Mouse (Mus musculus) stomach, postnatal 0 days (tissue): ENCODE results near the gene Snx29. TPM values are rescaled to one million over a fixed set of nuclear protein-coding genes. Genes with fewer than 3 reads are reported as not detected.
A peak's percentile ranks its signal among the peaks of the same experiment; 100 is the strongest.
"Not testable (repeated sequence)": the region's sequence is repeated elsewhere in the genome, so short reads cannot be mapped to it uniquely, and the experiment has no call there.

ENCODE experiments used
- ATAC-seq: fragments of 200-750 bp; cut with Nextera tagmentation; 2 replicates; pipeline ENCODE4 v1.8.0; 2017; ENCODE audit not compliant: low FRiP score, low TSS enrichment
- DNase-seq: peaks from one replicate; pipeline ENCODE4 v3.0.0-alpha.2; 2016; ENCODE audit warnings: low spot score
- H3K27ac ChIP-seq: fragments of 300-500 bp; sonication (generic); replicated peaks from 2 replicates; pipeline ENCODE4 v1.5.1; 2014; ENCODE audit warnings: mild to moderate bottlenecking, control low read depth
- H3K27me3 ChIP-seq: fragments of 300-500 bp; sonication (generic); 2 replicates; pipeline ENCODE4 v1.6.1; 2014; ENCODE audit warnings: low read length; ENCODE audit not compliant: control insufficient read depth, insufficient read depth
- H3K36me3 ChIP-seq: fragments of 300-500 bp; sonication (generic); 2 replicates; pipeline ENCODE4 v1.6.1; 2014; ENCODE audit warnings: low read length, mixed read lengths; ENCODE audit not compliant: control insufficient read depth, insufficient read depth
- H3K4me1 ChIP-seq: fragments of 300-500 bp; sonication (generic); replicated peaks from 2 replicates; pipeline ENCODE4 v1.6.1; 2014; ENCODE audit warnings: antibody characterized with exemption; ENCODE audit not compliant: control insufficient read depth, insufficient read depth
- H3K4me2 ChIP-seq: fragments of 300-500 bp; sonication (generic); replicated peaks from 2 replicates; pipeline ENCODE4 v1.6.1; 2014; ENCODE audit warnings: low read depth, mild to moderate bottlenecking, control low read depth, moderate library complexity
- H3K4me3 ChIP-seq: fragments of 300-500 bp; sonication (generic); 2 replicates; pipeline ENCODE4 v1.5.1; 2014; ENCODE audit warnings: low read depth, low read length, control low read depth
- H3K9ac ChIP-seq: fragments of 300-500 bp; sonication (generic); 2 replicates; pipeline ENCODE4 v1.6.1; 2014; ENCODE audit warnings: mild to moderate bottlenecking, low read length, control low read depth, mixed read lengths
- H3K9me3 ChIP-seq: fragments of 300-500 bp; sonication (generic); 2 replicates; pipeline ENCODE4 v1.6.1; 2016; ENCODE audit warnings: low read length; ENCODE audit not compliant: control insufficient read depth
- CTCF ChIP-seq: IDR thresholded peaks from 2 replicates; pipeline ENCODE4 v1.5.1; 2016; ENCODE audit warnings: antibody characterized with exemption, low read depth, mild to moderate bottlenecking, moderate library complexity
- EP300 ChIP-seq: optimal IDR thresholded peaks from 2 replicates; pipeline ENCODE3; 2016; ENCODE audit warnings: antibody characterized with exemption
- WGBS: fragments of 180-500 bp; shearing (Covaris S2); extraction: QIAGEN DNeasy Blood & Tissue Kit; methylation state at CpG from one replicate; pipeline ENCODE4 v1.1.7; 2014; 5-methylcytosine and 5-hydroxymethylcytosine counted together
- polyA plus RNA-seq: library from polyadenylated mRNA; unstranded; fragments of >200 nt; fragmentation: Nextera tagmentation; extraction: Ambion mirVana; gene quantifications from 2 replicates; pipeline ENCODE4 v1.2.1, GENCODE M21; 2015

Gene Snx29
- polyA plus RNA-seq, 1 experiment from 2014 or later = 4.8 TPM

DNA sequence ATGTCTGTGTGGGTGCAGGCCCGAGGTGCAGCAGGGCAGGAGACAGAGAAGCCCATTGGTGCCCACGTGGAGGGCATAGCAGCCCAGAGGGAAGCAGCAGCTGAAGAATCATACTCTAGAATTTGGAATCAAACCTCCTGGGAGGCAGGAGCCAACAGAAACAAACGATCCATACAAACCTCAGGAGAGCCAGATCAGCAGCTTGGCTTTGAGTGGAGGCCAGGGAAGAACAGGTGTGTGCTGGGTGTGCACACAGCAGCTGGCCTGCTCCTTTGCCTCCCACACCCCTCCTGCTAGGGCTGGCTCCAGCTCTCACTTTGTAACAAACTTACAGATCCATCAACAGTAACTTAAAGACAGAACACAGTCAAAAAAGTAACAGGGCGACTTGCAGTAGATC is 245.4 kb downstream of the Snx29 start:
- Histone ChIP-seq H3K9ac (no peak overlapping the region), H3K36me3 (no peaks in the 10 kb centered on the region), H3K4me3 (no peak overlapping the region), H3K9me3 (no peaks in the 10 kb centered on the region), H3K4me1 (0 out of 2 replicates have a peak, but pooled peaks cover 3% of the 10 kb centered on the region), H3K27ac (no peak overlapping the region), H3K4me2 (no peak overlapping the region), H3K27me3 (no peaks in the 10 kb centered on the region)
- TF ChIP-seq CTCF (no peak), EP300 (no peak)
- whole genome bisulfite sequencing = 52% methylated on average over 4 of the region's 4 CpGs
- DNase-seq = peak; percentile 31
- 0 out of 2 replicates have a peak, but pooled peaks have one; percentile 49 for ATAC-seq

DNA sequence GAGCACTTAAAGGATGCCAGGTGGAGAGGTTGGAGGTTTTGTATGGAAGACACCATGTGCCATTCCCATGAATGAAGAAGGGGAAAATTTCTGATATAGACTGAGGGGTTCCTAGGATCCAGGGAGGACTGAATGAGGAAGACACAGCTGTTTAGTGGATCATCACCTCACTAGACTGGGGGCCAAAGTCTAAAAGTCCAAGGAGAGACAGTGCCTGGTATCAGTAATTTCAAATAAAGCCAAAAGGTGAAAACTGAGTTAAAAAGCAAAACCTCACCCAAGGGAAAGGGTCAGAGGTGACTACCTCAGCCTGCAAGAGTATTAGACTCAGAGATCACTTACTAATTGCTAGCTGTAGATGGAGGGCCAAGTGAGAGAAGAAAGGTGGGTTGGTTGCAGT is 245.9 kb downstream of the Snx29 start:
- Histone ChIP-seq H3K27me3 (no peaks in the 10 kb centered on the region), H3K9ac (no peak overlapping the region), H3K27ac (no peak overlapping the region), H3K36me3 (no peaks in the 10 kb centered on the region), H3K4me2 (no peak overlapping the region), H3K9me3 (no peaks in the 10 kb centered on the region), H3K4me1 (0 out of 2 replicates have a peak, but pooled peaks cover 3% of the 10 kb centered on the region), H3K4me3 (no peak overlapping the region)
- no peak for ATAC-seq
- no peak for DNase-seq
- no peak for TF ChIP-seq CTCF
- no peak for TF ChIP-seq EP300

DNA sequence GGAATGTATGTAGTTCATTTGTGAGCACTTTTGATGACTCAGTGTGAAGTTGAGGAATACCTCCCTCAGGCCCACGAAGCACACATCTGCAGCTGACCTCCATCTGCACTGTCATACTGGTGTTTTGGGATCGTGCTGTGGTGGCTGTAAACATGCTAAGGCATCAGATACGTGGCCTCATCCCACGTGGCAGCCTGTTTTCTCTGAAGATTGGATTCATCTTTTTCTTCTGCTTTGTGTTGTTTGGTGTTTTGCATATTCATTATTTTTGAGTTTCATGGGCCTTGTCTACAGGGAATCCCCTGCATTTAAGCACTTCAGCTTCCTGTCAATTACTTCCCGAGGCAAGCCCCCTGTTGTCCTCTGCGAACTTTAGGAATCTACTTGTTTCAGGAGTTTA is 246.4 kb downstream of the Snx29 start:
- Histone ChIP-seq H3K4me3 (no peak overlapping the region), H3K9me3 (no peaks in the 10 kb centered on the region), H3K9ac (no peak overlapping the region), H3K4me1 (0 out of 2 replicates have a peak, but pooled peaks cover 3% of the 10 kb centered on the region), H3K36me3 (no peaks in the 10 kb centered on the region), H3K4me2 (no peak overlapping the region), H3K27me3 (no peaks in the 10 kb centered on the region), H3K27ac (no peak overlapping the region)
- DNase-seq (no peak), ATAC-seq (no peak)
- 82% methylated on average over 6 of the region's 6 CpGs for WGBS
- TF ChIP-seq EP300 (no peak), CTCF (no peak)

DNA sequence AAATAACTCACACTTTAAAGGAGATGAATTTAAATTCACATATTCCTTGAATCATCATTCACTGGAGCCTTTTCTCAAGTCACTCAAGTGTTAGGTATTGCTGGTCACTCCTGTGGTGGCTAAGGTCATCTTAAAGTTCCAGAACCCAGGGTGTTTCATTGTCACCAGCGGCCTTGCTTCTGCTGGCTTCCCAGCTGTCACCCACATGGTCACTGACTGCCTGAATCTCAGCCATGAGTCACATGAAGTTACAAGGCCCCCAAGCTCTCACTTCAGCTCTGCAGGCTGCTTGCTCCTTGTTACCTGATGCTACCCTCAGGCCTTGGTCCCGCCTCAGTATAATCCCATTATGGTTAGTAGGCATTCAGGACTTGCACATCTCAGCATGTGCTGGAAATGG is 247.4 kb downstream of the Snx29 start:
- H3K4me1 ChIP-seq = 0 out of 2 replicates have a peak, but pooled peaks cover 3% of the 10 kb centered on the region
- no peak overlapping the region for H3K27ac ChIP-seq
- WGBS = 82% methylated on average over 2 of the region's 2 CpGs
- no peak for ATAC-seq
- no peak for TF ChIP-seq CTCF
- no peak for TF ChIP-seq EP300
- no peak for DNase-seq
- H3K4me2 ChIP-seq = no peak overlapping the region
- H3K4me3 ChIP-seq = no peak overlapping the region
- H3K9me3 ChIP-seq = no peaks in the 10 kb centered on the region
- no peaks in the 10 kb centered on the region for H3K27me3 ChIP-seq
- H3K36me3 ChIP-seq = no peaks in the 10 kb centered on the region
- H3K9ac ChIP-seq = no peak overlapping the region

DNA sequence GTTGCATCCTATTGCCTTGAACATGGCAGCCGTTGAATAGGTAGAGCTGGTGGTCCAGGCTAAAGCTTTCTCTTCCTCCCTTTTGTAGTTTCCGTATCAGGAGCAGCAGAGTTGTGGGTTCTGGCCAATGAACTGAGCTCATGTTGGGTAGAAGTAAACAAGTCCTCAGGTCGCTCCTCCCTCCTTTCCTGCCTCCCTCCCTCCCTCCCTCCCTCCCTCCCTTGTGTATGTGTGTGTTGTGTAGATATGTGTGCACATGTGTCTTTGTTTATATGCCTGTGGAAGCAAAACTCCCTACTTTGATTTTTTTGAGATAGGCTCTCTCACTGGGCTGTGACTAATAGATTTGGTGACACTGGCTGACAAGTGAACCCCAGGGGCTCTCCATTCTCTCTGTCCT is 251.8 kb downstream of the Snx29 start:
- H3K4me3 ChIP-seq = no peak overlapping the region
- no peaks in the 10 kb centered on the region for H3K27me3 ChIP-seq
- H3K9ac ChIP-seq = no peak overlapping the region
- no peak for TF ChIP-seq CTCF
- no peak for TF ChIP-seq EP300
- no peak overlapping the region for H3K27ac ChIP-seq
- H3K4me1 ChIP-seq = no peaks in the 10 kb centered on the region
- H3K36me3 ChIP-seq = no peaks in the 10 kb centered on the region
- H3K4me2 ChIP-seq = no peak overlapping the region
- no peaks in the 10 kb centered on the region for H3K9me3 ChIP-seq
- ATAC-seq (no peak), DNase-seq (no peak)
- WGBS = 70% methylated on average over 3 of the region's 3 CpGs

DNA sequence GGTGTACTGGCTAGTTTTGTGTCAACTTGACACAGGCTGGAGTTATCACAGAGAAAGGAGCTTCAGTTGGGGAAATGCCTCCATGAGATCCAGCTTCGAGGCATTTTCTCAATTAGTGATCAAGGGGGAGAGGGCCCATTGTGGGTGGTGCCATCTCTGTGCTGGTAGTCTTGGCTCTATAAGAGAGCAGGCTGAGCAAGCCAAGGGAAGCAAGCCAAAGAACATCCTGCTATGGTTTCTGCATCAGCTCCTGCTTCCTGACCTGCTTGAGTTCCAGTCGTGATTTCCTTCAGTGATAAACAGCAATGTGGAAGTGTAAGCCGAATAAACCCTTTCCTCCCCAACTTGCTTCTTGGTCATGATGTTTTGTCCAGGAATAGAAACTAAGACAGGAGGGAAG is 253.0 kb downstream of the Snx29 start:
- H3K4me2 ChIP-seq, H3K9ac ChIP-seq, H3K36me3 ChIP-seq, H3K27me3 ChIP-seq, H3K4me3 ChIP-seq, DNase-seq, H3K27ac ChIP-seq, H3K4me1 ChIP-seq, ATAC-seq, H3K9me3 ChIP-seq: not testable (repeated sequence)
- WGBS = 41% methylated on average over 3 of the region's 3 CpGs
